Mouse (Mus musculus): ENCODE results near the gene Vmn1r115. TPM values are rescaled to one million over a fixed set of nuclear protein-coding genes. Genes with fewer than 3 reads are reported as not detected.

Vmn1r115 gene
- polyA plus RNA-seq (2015; fragmentation: Nextera tagmentation; extraction: Ambion mirVana) = not detected in 2 replicates

GRCm38 (mm10) chr7:20844885-20845284 is at the start of gene Vmn1r115:
Gene Vmn1r115 (minus strand): TSS chr7:20844985.

GRCm38 (mm10) chr7:20884021-20884420 is 39.2 kb upstream of the Vmn1r115 start, which contains the start of gene Vmn1r117:
Gene Vmn1r117 (minus strand): TSS chr7:20884121.

GRCm38 (mm10) chr7:20871956-20872355 is 27.2 kb upstream of the Vmn1r115 start, which contains the start of gene Vmn1r116:
Gene Vmn1r116 (plus strand): TSS chr7:20872256.

GRCm38 (mm10) chr7:20812086-20812485 is 32.7 kb downstream of the Vmn1r115 start, which contains the start of gene Vmn1r114:
Gene Vmn1r114 (minus strand): TSS chr7:20812186.

Other genes with a start within 250 kb of the Vmn1r115 start
- gene Gm4513, start 246.0 kb downstream of the Vmn1r115 start, polyA plus RNA-seq (2015; fragmentation: Nextera tagmentation; extraction: Ambion mirVana) = not detected in 2 replicates
- gene Vmn1r107, start 176.1 kb downstream of the Vmn1r115 start, polyA plus RNA-seq (2015; fragmentation: Nextera tagmentation; extraction: Ambion mirVana) = not detected in 2 replicates
- not detected in 2 replicates for gene Vmn1r111, start 141.8 kb downstream of the Vmn1r115 start, polyA plus RNA-seq (2015; fragmentation: Nextera tagmentation; extraction: Ambion mirVana)
- gene Gm10668, start 114.4 kb downstream of the Vmn1r115 start, polyA plus RNA-seq (2015; fragmentation: Nextera tagmentation; extraction: Ambion mirVana) = not detected in 2 replicates
- not detected in 2 replicates for gene Vmn1r112, start 73.8 kb downstream of the Vmn1r115 start, polyA plus RNA-seq (2015; fragmentation: Nextera tagmentation; extraction: Ambion mirVana)
- gene Vmn1r113, start 57.7 kb downstream of the Vmn1r115 start, polyA plus RNA-seq (2015; fragmentation: Nextera tagmentation; extraction: Ambion mirVana) = not detected in 2 replicates
- gene Vmn1r114, start 32.8 kb downstream of the Vmn1r115 start, polyA plus RNA-seq (2015; fragmentation: Nextera tagmentation; extraction: Ambion mirVana) = not detected in 2 replicates
- not detected in 2 replicates for gene Vmn1r116, start 27.3 kb upstream of the Vmn1r115 start, polyA plus RNA-seq (2015; fragmentation: Nextera tagmentation; extraction: Ambion mirVana)
- gene Vmn1r117, start 39.1 kb upstream of the Vmn1r115 start, polyA plus RNA-seq (2015; fragmentation: Nextera tagmentation; extraction: Ambion mirVana) = not detected in 2 replicates
- gene Vmn1r118, start 67.4 kb upstream of the Vmn1r115 start, polyA plus RNA-seq (2015; fragmentation: Nextera tagmentation; extraction: Ambion mirVana) = not detected in 2 replicates
- not detected in 2 replicates for gene Vmn1r119, start 167.5 kb upstream of the Vmn1r115 start, polyA plus RNA-seq (2015; fragmentation: Nextera tagmentation; extraction: Ambion mirVana)
- gene Vmn1r120, start 208.8 kb upstream of the Vmn1r115 start, polyA plus RNA-seq (2015; fragmentation: Nextera tagmentation; extraction: Ambion mirVana) = not detected in 2 replicates

Data from neural tube, postnatal 0 days (tissue).